ENCODE assay signal across 9 mouse cellular contexts in genomic region chr15:7459992-7460820, GRCm38 (mm10).
DNase-seq lines count a peak whose midpoint lies in the region; ATAC-seq lines count a peak whose summit lies in the region.
"Had no signal": no experiment of that assay in that cellular context is flagged by ENCODE, and none has a peak within 500 bp of the region (broad histone marks: within the 10 kb centered on the region; RNA-seq: fewer than 3 reads in every experiment).

No protein-coding gene starts in this region.

- H3K36me3 ChIP-seq in forebrain, embryonic 15.5 days: no peaks in the 10 kb centered on the region
- no peaks in the 10 kb centered on the region for H3K36me3 ChIP-seq in hindbrain, embryonic 14.5 days (replicated peaks; ENCODE audit: control insufficient read depth, insufficient read depth)
- H3K36me3 ChIP-seq: limb, embryonic 13.5 days had no signal

- H3K4me3 ChIP-seq in forebrain, embryonic 15.5 days: no peak overlapping the region
- H3K4me3 ChIP-seq in hindbrain, embryonic 14.5 days (replicated peaks; ENCODE audit: low read length): no peak overlapping the region
- H3K4me3 ChIP-seq: limb, embryonic 13.5 days had no signal

- H3K4me1 ChIP-seq in forebrain, embryonic 15.5 days: no peaks in the 10 kb centered on the region
- H3K4me1 ChIP-seq in hindbrain, embryonic 14.5 days (replicated peaks; ENCODE audit: control insufficient read depth, insufficient read depth, low read length): no peaks in the 10 kb centered on the region
- H3K4me1 ChIP-seq: limb, embryonic 13.5 days had no signal

- WGBS in forebrain, embryonic 15.5 days: 31% methylated on average over 9 of the region's 9 CpGs
- WGBS in hindbrain, embryonic 14.5 days: 33% methylated on average over 9 of the region's 9 CpGs

- no peaks in the 10 kb centered on the region for H3K27me3 ChIP-seq in forebrain, embryonic 15.5 days
- no peaks in the 10 kb centered on the region for H3K27me3 ChIP-seq in hindbrain, embryonic 14.5 days (ENCODE audit: control insufficient read depth, insufficient read depth, low read length)

- no peak overlapping the region for H3K9ac ChIP-seq in forebrain, embryonic 15.5 days (replicated peaks)
- no peak overlapping the region for H3K9ac ChIP-seq in hindbrain, embryonic 14.5 days
- H3K9ac ChIP-seq: limb, embryonic 13.5 days had no signal

- peak; percentile 8 for DNase-seq in MEL-GATA-1-ER (ENCODE audit: extremely low read depth, low read depth)
- peak; percentile 88 for DNase-seq in hindbrain, embryonic 14.5 days (ENCODE audit: low spot score)
- peak; percentile 57 to 75 for DNase-seq in layer of hippocampus, postnatal 25 days (ENCODE audit: extremely low spot score in 1 of 2, low spot score in 1 of 2)
- DNase-seq in mesoderm, embryonic 11.5 days (ENCODE audit: low read depth, low spot score): peak; percentile 74
- DNase-seq in right cerebral cortex, postnatal 4 days: peak; percentile 78
- DNase-seq in T-cell, adult 2 months (ENCODE audit: low spot score): no peak

- no peak overlapping the region for H3K27ac ChIP-seq in forebrain, embryonic 15.5 days (replicated peaks)
- H3K27ac ChIP-seq in hindbrain, embryonic 14.5 days: no peak overlapping the region
- H3K27ac ChIP-seq: limb, embryonic 13.5 days had no signal

- H3K4me2 ChIP-seq in forebrain, embryonic 15.5 days (replicated peaks): no peak overlapping the region
- H3K4me2 ChIP-seq in hindbrain, embryonic 14.5 days (replicated peaks): no peak overlapping the region
- H3K4me2 ChIP-seq: limb, embryonic 13.5 days had no signal

- ATAC-seq in cerebellum, adult (ENCODE audit: insufficient number of reproducible peaks, low FRiP score, low TSS enrichment): peak; percentile 47; the same call in 1 of the 2 replicates
- peak; percentile 84 for ATAC-seq in forebrain, embryonic 15.5 days (replicated peaks)
- ATAC-seq in hindbrain, embryonic 14.5 days (ENCODE audit: low FRiP score): peak; percentile 81

- no peaks in the 10 kb centered on the region for H3K9me3 ChIP-seq in forebrain, embryonic 15.5 days
- no peaks in the 10 kb centered on the region for H3K9me3 ChIP-seq in hindbrain, embryonic 14.5 days (ENCODE audit: control insufficient read depth, low read length)
- H3K9me3 ChIP-seq: limb, embryonic 13.5 days had no signal
